Mouse (Mus musculus) embryo, embryonic 9.5 days (tissue): ENCODE data around the gene Stat6.
A peak's percentile ranks its signal among the peaks of the same experiment; 100 is the strongest.

ENCODE experiments used
- DNase-seq: peaks from one replicate; pipeline ENCODE4 v3.0.0-alpha.2; 2017; ENCODE audit errors: extremely low spot score

Gene Stat6

DNA sequence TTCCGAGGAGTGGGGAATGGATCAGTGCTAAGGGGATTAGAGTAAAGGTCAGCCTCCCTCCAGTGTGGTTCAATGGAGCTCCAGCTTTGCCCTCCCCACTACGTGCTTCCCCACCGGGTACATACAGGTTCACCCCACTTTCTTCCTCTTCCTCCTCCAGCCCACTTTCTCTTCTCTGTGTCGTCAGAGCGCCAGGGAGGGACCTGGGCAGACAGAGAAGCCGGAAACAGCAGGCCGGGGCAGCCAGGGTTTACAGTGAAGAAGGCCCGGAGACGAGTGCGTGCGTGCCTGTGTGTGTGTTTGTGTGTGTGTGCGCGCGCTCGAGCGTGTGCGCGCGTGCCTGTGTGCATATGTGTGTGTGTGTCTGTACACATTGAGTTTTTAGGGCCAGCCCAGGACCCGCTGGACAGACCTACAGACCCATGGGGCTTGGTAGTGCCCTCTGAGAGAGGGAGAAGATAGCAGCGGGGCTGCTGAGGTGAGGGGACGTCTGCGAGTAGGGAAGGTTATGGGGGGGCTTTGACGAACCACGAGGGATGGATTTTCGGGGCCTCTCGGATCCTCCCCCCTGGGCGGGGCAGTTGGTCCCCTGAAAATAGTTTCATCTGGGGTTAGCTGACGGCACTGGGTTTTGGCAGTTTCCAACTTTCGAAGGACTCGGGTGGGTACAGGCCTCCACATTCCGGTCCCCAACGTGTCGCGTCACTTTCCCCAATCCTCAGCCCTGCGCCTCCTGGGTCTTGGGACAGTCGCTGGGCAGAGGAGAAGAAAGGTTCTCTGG, at the start of gene Stat6:
Gene Stat6 (plus strand): TSS at position 215 of the 781 bp plus-strand sequence.
- peak; percentile 66 for DNase-seq

DNA sequence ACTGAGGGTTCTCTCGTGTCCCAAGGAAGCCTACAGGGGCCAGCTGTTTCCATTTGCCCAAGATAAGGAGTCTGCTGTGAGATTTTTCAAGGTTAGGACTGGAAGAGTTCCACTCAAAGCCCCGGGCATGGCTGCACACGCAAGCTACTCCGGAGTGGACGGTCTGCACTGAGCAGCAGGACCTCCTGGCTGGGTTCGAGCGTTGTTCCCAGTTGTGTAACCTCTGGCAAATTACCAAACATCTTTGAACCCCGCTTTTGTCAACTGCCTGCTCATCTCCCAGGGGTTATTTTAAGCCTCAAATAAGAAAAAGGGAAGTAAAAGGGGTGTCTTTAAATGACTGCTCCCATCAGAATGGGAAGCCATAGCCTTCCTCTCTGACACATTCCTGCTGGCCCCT, 48.4 kb upstream of the Stat6 start:
- DNase-seq = no peak

DNA sequence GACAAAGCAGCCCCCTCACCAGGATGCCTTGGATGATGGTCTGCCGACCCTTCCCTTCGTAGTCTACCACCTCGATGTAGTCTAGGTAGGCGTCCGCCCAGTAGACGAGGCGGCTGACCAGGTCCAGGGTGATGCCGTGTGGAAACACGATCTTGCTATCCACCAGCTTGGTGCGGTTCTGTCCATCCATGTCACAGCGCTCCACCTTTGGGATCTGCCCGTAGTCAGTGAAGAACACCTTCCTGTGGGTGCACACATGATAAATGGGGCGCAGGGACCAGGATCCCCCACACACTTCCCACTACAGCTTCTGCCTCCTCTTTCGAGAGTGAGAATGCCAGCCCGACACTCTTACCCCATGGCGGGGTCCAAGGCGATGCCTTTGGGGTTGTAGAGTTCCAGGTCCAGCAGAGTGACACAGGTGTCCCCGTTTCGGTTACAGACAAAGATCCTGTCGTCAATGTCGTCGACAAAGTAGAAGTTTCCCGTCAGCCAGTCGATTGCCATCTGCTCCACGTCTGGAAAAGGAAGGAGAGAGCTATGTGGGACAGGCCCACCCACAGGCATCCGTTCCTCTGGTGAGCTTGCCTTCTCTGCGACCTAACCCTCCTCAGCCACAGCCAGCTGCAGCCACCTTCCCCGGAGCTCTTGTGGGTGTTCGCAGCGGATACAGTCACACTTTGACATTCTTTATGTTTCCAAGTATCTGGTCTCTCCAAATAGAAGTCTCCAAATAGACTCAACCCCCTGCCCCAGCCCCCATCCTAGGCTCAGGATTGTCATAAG, 47.7 kb upstream of the Stat6 start:
- no peak for DNase-seq

DNA sequence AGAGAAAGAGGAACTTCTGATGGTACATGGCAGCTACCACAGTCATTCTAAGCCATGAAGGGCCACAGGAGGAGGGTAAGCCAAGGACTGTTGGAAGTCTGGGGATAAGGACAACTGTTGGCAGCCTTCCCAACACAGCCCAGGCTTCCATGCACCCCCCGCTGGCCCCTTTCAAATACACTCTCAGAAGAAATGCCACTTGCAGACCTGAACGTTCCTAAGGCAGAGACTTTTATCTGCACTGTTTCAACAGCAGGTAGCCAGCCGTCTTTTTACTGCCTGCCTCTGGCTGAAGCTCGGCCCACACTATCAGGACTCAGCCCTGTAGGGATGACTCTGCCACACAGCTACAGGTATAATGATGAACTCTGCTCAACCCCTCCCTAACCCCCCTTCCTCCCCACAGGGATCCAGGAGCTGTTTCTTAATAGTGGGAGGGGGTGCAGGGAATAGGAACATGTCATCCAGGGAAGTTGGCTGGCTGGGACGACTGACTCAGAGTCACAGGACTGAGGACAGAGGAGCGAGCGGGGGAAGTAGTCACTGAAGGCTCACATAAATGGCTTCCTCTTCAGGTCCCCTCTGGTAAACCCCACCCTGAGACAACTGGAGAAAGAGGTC, 46.4 kb upstream of the Stat6 start:
- DNase-seq = no peak

DNA sequence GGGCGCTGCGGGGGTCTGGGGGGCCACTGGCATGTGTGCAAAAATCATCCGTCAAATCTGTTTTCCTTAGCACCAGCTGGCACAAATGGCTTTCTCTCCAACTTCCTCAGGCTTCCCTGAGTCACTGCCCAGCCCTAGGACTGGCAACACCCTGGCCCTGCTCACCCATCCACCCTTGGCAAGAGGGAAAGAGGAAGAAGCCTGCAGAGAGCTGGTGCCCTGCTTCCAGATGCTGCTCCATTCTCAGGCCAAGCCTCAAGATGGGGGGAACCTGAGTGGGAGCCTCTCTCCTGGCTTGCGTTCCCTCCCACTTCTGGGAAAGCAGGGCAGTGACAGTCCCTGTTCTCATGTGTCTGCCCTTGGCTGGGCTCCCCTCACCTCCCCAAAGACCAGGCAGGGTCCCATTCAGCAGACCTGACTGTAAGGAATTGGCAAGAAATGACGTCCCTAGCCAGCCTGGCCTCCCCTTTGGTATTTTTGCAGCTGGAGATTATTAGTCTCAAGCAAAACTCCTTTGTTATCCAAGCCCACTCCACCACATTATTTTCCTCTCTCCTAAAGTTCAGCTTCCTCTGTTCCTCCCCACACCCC, 45.4 kb upstream of the Stat6 start:
- DNase-seq = no peak

DNA sequence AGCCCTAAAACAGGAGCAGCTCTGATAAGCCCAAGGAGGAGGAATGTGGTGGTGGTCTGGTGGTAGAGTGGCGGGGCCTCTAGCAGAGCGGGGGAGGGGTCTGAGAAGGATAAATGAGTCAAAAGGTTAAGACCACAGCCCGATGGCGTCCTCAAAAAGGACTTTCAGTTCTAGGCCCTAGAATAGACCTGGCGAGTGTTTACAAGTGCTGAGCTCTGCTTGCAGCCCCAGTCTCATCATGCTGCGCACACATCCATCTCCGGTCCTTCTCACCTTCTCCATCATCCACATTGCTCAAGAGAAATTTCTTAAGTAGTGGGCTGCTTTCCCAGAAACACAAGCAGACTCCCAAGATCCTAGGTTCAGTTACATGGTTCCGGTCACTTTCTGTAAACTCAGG, 44.2 kb upstream of the Stat6 start:
- no peak for DNase-seq

DNA sequence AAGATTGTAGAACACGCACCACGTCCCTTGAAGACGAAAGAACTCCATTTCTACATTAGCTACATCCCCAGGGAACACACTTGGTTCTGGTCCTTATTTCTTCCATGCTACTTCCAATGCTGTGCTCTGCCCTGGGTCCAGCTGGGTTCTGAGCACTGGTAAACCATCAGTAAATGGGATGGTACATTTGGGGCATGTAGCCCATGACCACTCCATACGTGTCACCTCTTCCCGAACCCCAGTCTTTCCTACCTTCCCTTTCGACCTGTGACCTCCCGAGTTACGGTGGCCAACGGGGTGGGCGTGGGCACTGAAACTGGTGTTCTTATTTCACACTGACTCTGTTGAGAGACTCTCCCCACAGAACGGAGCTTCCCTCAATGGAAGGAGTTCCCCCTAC, 43.5 kb upstream of the Stat6 start:
- DNase-seq = no peak

DNA sequence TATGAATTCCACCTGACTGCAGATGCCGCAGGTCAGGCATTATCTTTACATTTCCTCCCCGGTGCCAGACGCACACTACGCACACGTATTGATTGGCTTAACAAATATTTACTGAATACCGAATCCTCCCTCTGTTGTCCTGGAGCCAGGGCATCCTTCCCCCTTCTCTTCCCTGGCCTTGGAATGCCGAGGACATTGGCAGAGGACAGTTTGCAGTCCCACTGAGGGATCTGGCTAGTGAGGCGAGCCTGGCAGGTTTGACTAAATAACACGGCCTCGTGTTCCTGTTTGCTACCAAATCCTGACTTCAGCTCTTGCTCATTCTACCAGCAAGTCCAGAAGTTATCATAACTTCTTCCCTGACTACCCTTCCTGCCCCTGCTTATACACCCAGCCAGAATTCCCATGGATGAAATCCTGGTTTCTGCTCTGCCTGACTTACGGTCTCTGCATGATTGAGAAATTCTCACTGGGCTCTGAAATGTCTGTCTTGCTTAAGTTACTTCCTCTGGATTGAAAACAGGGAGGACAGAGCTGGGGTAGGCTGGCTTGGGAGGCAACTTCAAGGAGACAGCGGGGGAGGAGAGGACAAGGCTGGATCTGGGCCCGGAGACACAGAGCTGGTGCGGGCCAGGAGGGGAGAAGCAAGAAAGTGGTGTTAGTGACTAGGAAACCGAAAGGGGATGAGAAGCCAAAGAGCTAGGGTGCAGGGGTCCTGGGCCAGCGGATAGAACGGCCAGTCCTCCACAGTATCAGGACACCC, 42.8 kb upstream of the Stat6 start:
- no peak for DNase-seq

DNA sequence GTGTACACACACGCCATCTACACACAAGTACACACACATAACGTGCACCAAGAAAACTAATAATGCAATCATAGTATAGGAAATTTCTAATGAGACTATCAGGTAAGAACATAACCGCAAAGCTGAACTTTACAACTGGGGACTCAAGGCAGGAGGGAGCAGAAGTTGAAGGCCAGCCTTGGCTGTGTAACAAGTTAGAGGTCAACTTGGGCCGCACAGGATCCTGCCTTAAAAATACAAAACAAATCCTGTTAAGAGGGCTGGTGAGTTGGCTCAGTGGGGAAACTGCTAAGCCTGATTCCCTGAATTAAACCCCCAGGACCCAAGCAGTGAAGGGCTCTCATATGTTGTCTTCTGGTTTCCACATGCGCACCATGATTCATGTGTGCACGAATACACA, 40.6 kb upstream of the Stat6 start:
- no peak for DNase-seq

DNA sequence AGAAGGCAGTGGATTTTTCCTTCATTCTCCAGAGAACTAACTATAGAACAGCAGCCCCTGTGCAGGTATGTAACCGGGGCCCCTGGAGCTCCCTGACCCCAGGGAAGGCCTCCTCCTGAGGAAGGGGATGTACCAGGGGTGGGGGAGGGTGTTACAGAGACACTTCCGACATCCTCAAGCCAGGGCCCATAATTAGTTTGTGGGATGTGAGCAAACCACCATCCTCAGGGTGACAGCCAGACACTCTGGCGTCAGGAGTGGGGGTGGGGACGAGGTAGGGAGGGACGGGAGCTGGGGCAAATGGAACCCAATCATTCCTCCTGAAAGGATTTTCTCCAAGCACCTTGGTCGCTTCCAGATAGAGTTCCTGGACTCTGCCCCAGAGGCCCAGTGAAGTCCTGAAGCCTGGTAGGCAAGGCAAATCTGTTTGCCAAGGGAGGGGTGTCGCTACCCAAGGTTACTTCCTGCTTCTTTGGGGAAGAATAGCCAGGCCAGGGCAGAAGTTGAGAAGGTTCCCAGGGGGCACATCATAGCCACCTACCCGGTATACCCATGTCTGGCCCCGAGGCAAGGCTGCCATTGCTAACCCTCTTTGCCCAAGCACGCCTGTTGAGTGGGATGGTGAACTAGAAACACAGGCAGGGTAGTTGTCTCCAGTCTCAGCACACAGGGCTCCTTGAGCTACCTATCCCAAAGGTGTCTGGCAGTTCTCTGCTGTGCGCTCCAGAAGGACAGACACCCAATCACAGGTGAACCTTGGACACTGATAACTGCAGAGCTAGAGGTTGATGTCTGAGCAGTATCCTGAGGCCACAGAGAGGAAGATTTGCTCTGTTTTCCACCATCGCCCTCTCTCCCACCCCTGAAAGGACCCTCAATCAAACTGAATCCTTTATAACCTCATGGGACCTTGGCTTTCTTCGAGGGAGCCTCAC, 39.1 kb upstream of the Stat6 start:
- no peak for DNase-seq

DNA sequence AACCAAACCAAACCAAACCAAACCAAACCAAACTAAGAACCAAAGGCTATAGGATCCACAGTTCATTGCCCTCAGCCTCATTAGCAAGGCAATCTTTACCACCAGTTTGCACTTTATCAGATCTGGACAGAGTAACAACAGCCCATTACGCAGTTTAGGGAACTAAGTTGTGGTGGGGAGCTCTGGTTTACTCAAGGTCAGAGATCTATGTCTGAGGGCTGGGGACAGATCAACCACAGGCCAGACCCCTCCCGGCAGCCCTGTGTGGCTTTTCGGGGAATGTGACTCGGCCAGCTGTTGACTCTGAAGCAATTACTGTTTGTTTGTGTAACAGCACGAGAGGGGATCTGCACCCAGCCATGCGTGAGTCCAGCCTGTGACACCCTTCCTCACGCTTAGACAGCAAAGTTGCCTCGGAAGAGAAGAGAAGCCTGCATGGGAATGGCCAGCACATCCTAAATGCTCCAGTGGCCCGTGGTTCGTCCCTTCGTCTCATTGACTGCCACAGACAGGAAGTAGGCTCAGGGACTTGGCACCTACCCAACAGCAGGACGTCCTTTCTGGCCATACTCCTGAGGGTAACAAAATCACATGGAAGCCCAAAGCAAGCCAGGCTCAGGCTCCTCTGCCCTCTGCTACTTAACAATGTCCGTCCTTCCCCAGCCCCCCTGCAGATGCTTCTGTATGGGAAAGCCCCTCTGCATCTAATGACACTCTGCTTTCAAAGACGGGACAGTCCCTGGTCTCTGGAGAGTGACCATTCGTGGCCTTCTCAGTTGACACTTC, 38.1 kb upstream of the Stat6 start:
- DNase-seq = no peak

DNA sequence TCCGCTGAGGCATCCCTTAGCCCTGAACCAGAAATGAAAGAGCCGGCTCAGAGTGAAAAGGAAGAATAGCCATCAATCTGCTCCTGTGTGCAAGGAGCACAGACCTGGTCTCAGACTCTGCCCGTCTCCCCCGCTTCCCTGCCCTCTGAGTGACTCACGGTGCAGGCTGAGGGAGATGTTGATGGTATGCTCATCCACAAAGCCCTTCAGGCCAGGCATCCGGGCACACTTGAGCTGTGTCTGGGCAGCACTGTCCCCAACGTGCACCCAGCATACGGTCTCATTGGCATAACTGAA, 37.6 kb upstream of the Stat6 start:
- no peak for DNase-seq

DNA sequence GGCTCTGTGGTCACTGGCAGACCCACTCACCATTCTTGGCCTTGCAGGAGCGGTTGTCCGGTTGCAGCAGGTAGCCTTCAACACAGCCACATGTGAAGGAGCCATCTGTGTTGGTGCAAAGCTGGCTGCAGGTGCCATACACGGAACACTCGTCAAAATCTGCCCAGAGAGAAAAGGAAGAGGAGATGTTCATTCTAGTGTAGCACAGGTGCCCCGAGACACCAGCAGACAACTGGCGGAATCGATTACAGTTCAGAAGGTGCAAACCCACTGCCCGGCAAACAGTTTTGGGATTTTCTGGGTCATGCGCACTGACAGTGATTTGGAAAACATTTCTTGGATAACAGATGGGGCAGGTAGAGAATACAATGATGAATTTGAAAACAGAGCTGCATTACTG, 37.0 kb upstream of the Stat6 start:
- DNase-seq = no peak

DNA sequence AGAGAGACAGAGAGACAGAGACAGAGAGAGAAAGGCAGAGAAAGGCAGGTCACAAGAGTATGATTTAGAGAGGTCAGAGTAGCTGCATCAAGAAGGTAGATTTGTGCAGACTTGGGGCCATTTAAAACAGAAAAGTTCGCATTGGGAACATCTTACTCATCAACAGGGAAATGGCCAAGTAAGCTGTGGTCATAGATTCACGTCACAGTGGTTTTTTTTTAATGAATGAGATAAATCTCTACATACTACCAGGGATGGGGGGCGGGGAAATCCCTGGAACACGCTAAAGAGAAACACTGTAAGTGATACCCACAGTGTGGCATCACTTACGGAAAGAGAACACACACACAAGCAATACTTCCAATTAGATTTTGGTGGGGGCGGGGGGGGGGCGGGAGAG, 35.7 kb upstream of the Stat6 start:
- no peak for DNase-seq

DNA sequence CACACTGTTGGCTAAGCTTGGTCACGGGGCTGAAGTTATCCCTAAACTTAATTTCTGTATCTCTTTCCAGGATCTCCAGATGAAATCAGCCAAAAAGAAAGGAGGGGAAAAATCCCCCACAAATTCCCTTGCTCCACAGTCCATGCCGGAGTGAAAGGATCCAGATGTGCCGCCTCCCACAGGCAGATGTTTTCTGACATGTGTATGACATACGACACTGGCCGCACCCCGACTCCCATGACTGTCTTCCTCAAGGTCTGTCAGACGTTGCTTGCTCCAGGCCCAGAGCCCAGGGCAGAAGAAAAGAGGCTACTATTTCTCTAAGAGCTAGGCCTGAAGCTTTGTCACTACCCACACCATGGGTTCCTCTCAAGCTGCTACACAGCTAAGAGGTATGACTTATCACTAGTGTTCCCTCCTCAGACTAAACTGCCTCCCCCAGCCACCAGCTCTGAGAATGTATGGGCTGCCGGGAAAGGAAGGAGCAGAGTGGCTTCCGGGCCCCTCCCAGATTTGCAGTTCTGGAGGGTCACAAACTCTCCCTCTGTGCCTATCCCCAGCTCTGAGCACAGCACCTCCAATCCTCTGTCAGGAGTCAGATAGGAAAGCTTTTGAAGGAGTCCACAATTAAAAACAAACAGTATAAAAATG, 33.2 kb upstream of the Stat6 start:
- DNase-seq = no peak

DNA sequence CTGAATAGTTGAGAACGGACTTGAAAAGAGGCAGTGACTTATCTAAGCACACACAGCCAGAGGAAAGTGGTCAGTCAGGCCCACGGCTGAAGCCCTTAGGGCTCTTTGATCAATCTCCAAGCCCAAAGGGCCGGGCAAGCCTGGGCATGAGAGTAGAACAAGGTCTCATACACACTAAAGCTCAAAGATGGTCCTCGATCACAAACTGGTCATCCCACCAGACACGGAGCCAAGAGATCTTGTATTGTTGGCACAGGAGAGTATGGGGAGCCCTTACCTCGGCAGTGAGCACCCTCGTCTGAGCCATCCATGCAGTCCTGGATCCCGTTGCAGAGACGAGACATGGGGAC, 32.7 kb upstream of the Stat6 start:
- no peak for DNase-seq

DNA sequence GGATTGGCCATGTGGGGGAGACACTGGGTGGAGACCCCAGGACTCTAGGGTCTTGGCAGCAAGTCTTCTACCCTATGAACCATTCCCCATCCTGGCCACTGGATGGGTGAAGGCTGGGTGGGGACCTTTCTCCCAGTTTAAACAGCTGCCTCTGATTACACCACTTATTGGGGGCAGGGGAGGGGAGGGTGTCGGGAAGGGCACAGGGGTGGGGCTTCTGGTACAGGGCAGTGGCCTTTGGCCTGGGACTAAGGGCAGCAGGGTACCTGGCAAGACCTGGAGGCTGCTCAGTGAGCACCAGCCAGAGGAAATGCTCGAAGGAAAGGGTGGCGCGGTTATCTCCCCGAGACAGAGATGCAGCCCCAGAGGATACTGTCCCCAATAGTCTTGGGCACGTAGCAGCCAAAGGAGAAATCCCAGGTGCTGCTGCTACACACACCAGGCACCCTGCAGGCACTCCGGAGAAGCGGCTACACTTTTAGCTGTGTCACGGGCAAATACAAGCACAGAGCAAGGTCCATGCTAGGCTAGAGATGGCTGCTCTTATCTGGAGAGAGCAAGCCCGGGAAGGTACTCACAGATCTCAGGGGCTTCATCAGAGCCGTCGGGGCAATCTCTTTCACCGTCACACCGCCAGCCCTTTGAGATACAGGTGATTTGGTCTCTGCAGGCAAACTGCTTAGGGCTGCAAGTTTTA, 30.6 kb upstream of the Stat6 start:
- DNase-seq = no peak

DNA sequence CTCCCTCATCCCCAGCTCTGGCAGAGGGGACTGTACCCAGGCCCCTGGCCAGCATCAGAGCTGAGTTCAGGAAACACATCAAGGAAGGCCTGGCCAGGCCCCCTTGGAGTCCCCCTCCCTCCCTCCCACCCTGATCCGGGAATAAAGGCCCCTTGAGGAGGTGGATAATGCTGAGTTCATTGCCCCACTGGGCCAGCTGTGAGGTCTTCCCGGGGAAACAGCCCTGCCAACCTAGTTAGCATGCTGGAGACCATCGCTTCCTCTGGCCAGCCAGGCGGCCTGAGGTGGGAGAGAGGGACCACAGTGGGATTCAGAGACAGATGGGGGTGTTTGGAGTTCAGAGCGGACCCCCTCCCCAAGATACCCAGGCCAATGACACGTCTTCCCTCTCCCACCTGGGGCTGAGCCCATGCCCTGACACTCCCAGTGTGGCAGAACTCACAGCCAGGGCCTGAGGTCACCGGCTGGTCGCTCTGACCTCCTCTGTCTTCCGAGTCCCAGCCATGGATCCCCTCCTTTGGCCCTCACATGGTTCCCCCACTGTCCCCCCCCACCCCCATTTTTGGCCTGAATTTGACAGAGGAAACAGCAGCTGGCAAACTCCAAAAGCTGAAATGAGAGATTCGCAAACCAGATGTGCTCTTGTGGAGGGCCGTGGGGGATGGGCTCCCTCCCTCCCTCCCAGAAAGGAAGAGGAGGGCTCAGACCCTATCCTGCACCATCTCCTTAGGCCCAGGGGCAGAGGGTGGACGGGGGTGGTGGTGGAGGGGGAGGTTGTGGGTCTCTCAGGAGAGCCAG, 28.4 kb upstream of the Stat6 start:
- peak; percentile 60 for DNase-seq
